9 mouse cellular contexts compared by ENCODE assay signal in the genomic region with DNA sequence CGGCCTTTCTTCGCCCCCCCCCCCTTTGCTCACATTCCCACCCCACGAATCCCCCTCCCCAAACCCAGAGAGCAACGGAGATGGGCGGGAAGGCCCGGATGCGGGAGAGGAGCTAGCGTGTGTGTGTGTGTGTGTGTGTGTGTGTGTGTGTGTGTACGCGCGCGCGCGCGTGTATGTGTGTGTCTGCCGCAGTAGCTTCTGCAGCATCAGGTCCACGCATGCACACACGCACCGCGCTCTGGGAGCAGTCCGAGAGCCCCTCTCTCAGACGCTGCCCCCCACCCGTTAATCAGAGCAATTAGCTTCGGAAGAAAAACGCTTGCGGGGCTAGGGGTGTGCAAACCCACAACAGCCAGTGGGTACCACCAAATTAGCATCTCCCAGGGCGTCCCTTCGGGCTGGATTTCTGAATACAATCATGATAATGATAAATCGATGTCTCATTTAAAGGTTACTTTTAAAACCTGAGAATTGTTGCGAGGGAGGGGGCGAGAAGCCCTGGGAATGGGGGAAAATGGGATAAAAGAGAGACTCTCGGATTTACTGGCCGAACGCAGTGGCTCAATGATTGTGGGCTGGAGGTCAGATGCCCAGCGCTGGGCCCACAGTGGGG. TPM values are rescaled to one million over a fixed set of nuclear protein-coding genes. Genes with fewer than 3 reads are reported as not detected.
DNase-seq lines count a peak whose midpoint lies in the region; ATAC-seq lines count a peak whose summit lies in the region.
"Had no signal": no experiment of that assay in that cellular context is flagged by ENCODE, and none has a peak within 500 bp of the region (broad histone marks: within the 10 kb centered on the region; RNA-seq: fewer than 3 reads in every experiment).

No protein-coding gene starts in this region.

- no peak overlapping the region for H3K27ac ChIP-seq in lung, embryonic 16.5 days (ENCODE audit: low read length)
- H3K27ac ChIP-seq in forebrain, embryonic 11.5 days (ENCODE audit: low read depth, low read length), result peak overlapping the region; percentile 25; the same call in 1 of the 2 replicates
- H3K27ac ChIP-seq in liver, embryonic 12.5 days, result no peak overlapping the region
- H3K27ac ChIP-seq in stomach, embryonic 16.5 days (ENCODE audit: low read length), result no peak overlapping the region; the same call in 1 of the 2 replicates

- no peaks in the 10 kb centered on the region for H3K9me3 ChIP-seq in lung, embryonic 16.5 days (ENCODE audit: control insufficient read depth, low read length)
- no peaks in the 10 kb centered on the region for H3K9me3 ChIP-seq in forebrain, embryonic 11.5 days (ENCODE audit: control insufficient read depth, low read length)
- no peaks in the 10 kb centered on the region for H3K9me3 ChIP-seq in liver, embryonic 12.5 days (replicated peaks)
- H3K9me3 ChIP-seq in stomach, embryonic 16.5 days (replicated peaks; ENCODE audit: control insufficient read depth, low read length), result no peaks in the 10 kb centered on the region

- peaks cover 81% of the 10 kb centered on the region for H3K27me3 ChIP-seq in lung, embryonic 16.5 days (ENCODE audit: control insufficient read depth, insufficient read depth, low read depth, low read length)
- H3K27me3 ChIP-seq in forebrain, embryonic 11.5 days (ENCODE audit: control insufficient read depth, insufficient read depth, low read length), result peaks cover 85% of the 10 kb centered on the region
- H3K27me3 ChIP-seq in liver, embryonic 12.5 days (replicated peaks), result peaks cover 100% of the 10 kb centered on the region
- peaks cover 77% of the 10 kb centered on the region for H3K27me3 ChIP-seq in stomach, embryonic 16.5 days (ENCODE audit: control insufficient read depth, insufficient read depth, low read length)

- peak overlapping the region; percentile 32 for H3K9ac ChIP-seq in lung, embryonic 16.5 days (ENCODE audit: low read length)
- peak overlapping the region; percentile 45 for H3K9ac ChIP-seq in forebrain, embryonic 11.5 days (ENCODE audit: low read length)
- H3K9ac ChIP-seq in liver, embryonic 12.5 days, result no peak overlapping the region
- H3K9ac ChIP-seq in stomach, embryonic 16.5 days (ENCODE audit: low read length), result peak overlapping the region; percentile 69; the same call in 1 of the 2 replicates

- no peaks in the 10 kb centered on the region for H3K36me3 ChIP-seq in lung, embryonic 16.5 days (ENCODE audit: control insufficient read depth, insufficient read depth, low read length)
- H3K36me3 ChIP-seq in forebrain, embryonic 11.5 days (ENCODE audit: control insufficient read depth, insufficient read depth, low read length), result no peaks in the 10 kb centered on the region
- no peaks in the 10 kb centered on the region for H3K36me3 ChIP-seq in liver, embryonic 12.5 days
- no peaks in the 10 kb centered on the region for H3K36me3 ChIP-seq in stomach, embryonic 16.5 days (ENCODE audit: control insufficient read depth, insufficient read depth, low read length)
- H3K36me3 ChIP-seq: G1E had no signal

- WGBS in lung, embryonic 16.5 days, result under 1% methylated on average over 34 of the region's 35 CpGs
- WGBS in forebrain, embryonic 11.5 days, result 1% methylated on average over 31 of the region's 35 CpGs
- WGBS in liver, embryonic 12.5 days (ENCODE audit: insufficient replicate concordance), result 3% methylated on average over 34 of the region's 35 CpGs
- 2% methylated on average over 34 of the region's 35 CpGs for WGBS in stomach, embryonic 16.5 days

- no peak for ATAC-seq in cerebellum, adult (ENCODE audit: insufficient number of reproducible peaks, low FRiP score, low TSS enrichment)
- no peak for ATAC-seq in lung, embryonic 16.5 days (ENCODE audit: low read depth)
- ATAC-seq in forebrain, embryonic 11.5 days (replicated peaks; ENCODE audit: low FRiP score), result no peak
- ATAC-seq in liver, embryonic 12.5 days, result no peak
- no peak for ATAC-seq in stomach, embryonic 16.5 days (ENCODE audit: insufficient read depth, low FRiP score)
- no peak for ATAC-seq in activated CD4-positive, CD25-positive, alpha-beta regulatory T cell, adult 4 months

- peaks cover 51% of the 10 kb centered on the region for H3K4me1 ChIP-seq in lung, embryonic 16.5 days (replicated peaks; ENCODE audit: control insufficient read depth, insufficient read depth, low read length)
- peaks cover 36% of the 10 kb centered on the region for H3K4me1 ChIP-seq in forebrain, embryonic 11.5 days (replicated peaks; ENCODE audit: control insufficient read depth, insufficient read depth, low read length)
- peaks cover 40% of the 10 kb centered on the region for H3K4me1 ChIP-seq in liver, embryonic 12.5 days
- peaks cover 42% of the 10 kb centered on the region for H3K4me1 ChIP-seq in stomach, embryonic 16.5 days (ENCODE audit: control insufficient read depth, insufficient read depth, low read length)

- DNase-seq in cerebellum, postnatal 25 days, result peak; percentile 78 to 82
- no peak for DNase-seq in lung, adult 18-20 months
- peak; percentile 74 for DNase-seq in forebrain, embryonic 11.5 days (ENCODE audit: low spot score)

- peak overlapping the region; percentile 43 for H3K4me3 ChIP-seq in lung, embryonic 16.5 days (ENCODE audit: low read length)
- H3K4me3 ChIP-seq in forebrain, embryonic 11.5 days (ENCODE audit: low read depth, low read length), result peak overlapping the region; percentile 29
- peak overlapping the region; percentile 26 for H3K4me3 ChIP-seq in liver, embryonic 12.5 days
- H3K4me3 ChIP-seq in stomach, embryonic 16.5 days (replicated peaks; ENCODE audit: low read length), result peak overlapping the region; percentile 49

- peak overlapping the region; percentile 81 for H3K4me2 ChIP-seq in lung, embryonic 16.5 days (ENCODE audit: low read depth, low read length)
- peak overlapping the region; percentile 59 for H3K4me2 ChIP-seq in forebrain, embryonic 11.5 days (ENCODE audit: low read depth, low read length, severe bottlenecking)
- H3K4me2 ChIP-seq in liver, embryonic 12.5 days, result peak overlapping the region; percentile 57
- H3K4me2 ChIP-seq in stomach, embryonic 16.5 days (ENCODE audit: low read depth, low read length), result peak overlapping the region; percentile 89

RNA-seq across cellular contexts. Expression of a gene that starts 13.1 kb away (rescaled TPM):
- 7.7 and 7.9 TPM in 2 replicates for polyA plus RNA-seq in lung, embryonic 16.5 days (2015; fragmentation: Nextera tagmentation; extraction: Ambion mirVana)
- polyA plus RNA-seq in forebrain, embryonic 11.5 days (2014; fragmentation: Nextera tagmentation; extraction: Ambion mirVana), result 9.5 and 11.2 TPM in 2 replicates
- 2.5 and 3.3 TPM in 2 replicates for polyA plus RNA-seq in liver, embryonic 12.5 days (2016; fragmentation: Nextera tagmentation; extraction: Ambion mirVana)
- polyA plus RNA-seq in stomach, embryonic 16.5 days (2015; fragmentation: Nextera tagmentation; extraction: Ambion mirVana), result 5.8 and 6.4 TPM in 2 replicates
- polyA plus RNA-seq in activated CD4-positive, CD25-positive, alpha-beta regulatory T cell, adult 4 months (2017; shearing (Covaris generic)), result 1 to 10 TPM; 5.3 to 7.5 TPM
- polyA plus RNA-seq: G1E had no signal

RNA-seq across cellular contexts. Expression of a gene that starts 31.1 kb away (rescaled TPM):
- polyA plus RNA-seq in lung, embryonic 16.5 days (2015; fragmentation: Nextera tagmentation; extraction: Ambion mirVana), result 27.4 and 30.5 TPM in 2 replicates
- polyA plus RNA-seq in forebrain, embryonic 11.5 days (2014; fragmentation: Nextera tagmentation; extraction: Ambion mirVana), result 101 and 103 TPM in 2 replicates
- polyA plus RNA-seq in liver, embryonic 12.5 days (2016; fragmentation: Nextera tagmentation; extraction: Ambion mirVana), result 8.6 TPM in 2 replicates
- 15.2 and 16.5 TPM in 2 replicates for polyA plus RNA-seq in stomach, embryonic 16.5 days (2015; fragmentation: Nextera tagmentation; extraction: Ambion mirVana)
- polyA plus RNA-seq in activated CD4-positive, CD25-positive, alpha-beta regulatory T cell, adult 4 months (2017; shearing (Covaris generic)), result 1 to 10 TPM; 1.1 to 1.4 TPM
- polyA plus RNA-seq: G1E had no signal

RNA-seq across cellular contexts. Expression of a gene that starts 32.2 kb away (rescaled TPM):
- polyA plus RNA-seq in lung, embryonic 16.5 days (2015; fragmentation: Nextera tagmentation; extraction: Ambion mirVana), result 13.3 and 14.0 TPM in 2 replicates
- polyA plus RNA-seq in forebrain, embryonic 11.5 days (2014; fragmentation: Nextera tagmentation; extraction: Ambion mirVana), result 6.4 and 7.0 TPM in 2 replicates
- polyA plus RNA-seq in liver, embryonic 12.5 days (2016; fragmentation: Nextera tagmentation; extraction: Ambion mirVana), result 3.2 and 3.3 TPM in 2 replicates
- polyA plus RNA-seq in stomach, embryonic 16.5 days (2015; fragmentation: Nextera tagmentation; extraction: Ambion mirVana), result 8.5 and 10.1 TPM in 2 replicates
- polyA plus RNA-seq in activated CD4-positive, CD25-positive, alpha-beta regulatory T cell, adult 4 months (2017; shearing (Covaris generic)), result 1 to 10 TPM; 2.0 to 2.4 TPM

Comparison
In these comparisons a context has a peak if more than half of its experiments do, and no peak if none do; other contexts are left out.
1. DNase-seq: peak in cerebellum, postnatal 25 days (2 of 2) and forebrain, embryonic 11.5 days (single experiment); none in lung, adult 18-20 months (0 of 2).
2. Peak in every context shown above with its lines, with median percentiles within 50 percentile points of each other: H3K4me2 ChIP-seq and H3K4me3 ChIP-seq.